Mouse (Mus musculus): Measurements from ENCODE around the gene Zfyve1.

- TF ChIP-seq CTCF (IDR thresholded peaks at IDR 0.05; ENCODE audit: low read depth, low read length) (no peak), POLR2AphosphoS5 (IDR thresholded peaks at IDR 0.05; ENCODE audit: insufficient replicate concordance, low read depth, low read length) (no peak), GATA1 (IDR thresholded peaks at IDR 0.05; ENCODE audit: borderline replicate concordance, low read length) (no peak)
These were observed 61.0 kb downstream of the Zfyve1 start for GRCm38 (mm10) chr12:83536039-83536438.
